Mouse (Mus musculus) heart, embryonic 14.5 days (tissue): ENCODE measurements around the gene Gm43518. TPM values are rescaled to one million over a fixed set of nuclear protein-coding genes. Genes with fewer than 3 reads are reported as not detected.

ENCODE experiments used
- ATAC-seq: fragments of 200-750 bp; cut with Nextera tagmentation; 2 replicates; pipeline ENCODE4 v1.8.0; 2017; ENCODE audit warnings: low read depth, moderate TSS enrichment; ENCODE audit not compliant: insufficient number of reproducible peaks, insufficient read depth, low FRiP score
- H3K27ac ChIP-seq, 2 experiments: fragments of 200-500 bp in 1 of 2; fragments of 300-500 bp in 1 of 2; sonication (generic) in 1 of 2; replicated peaks in 1 of 2; 2 replicates each; pipeline ENCODE4 v1.5.1; 2012 to 2014; ENCODE audit warnings: low read depth in 2 of 2, low read length in 2 of 2, control low read depth in 1 of 2, mild to moderate bottlenecking in 1 of 2, mixed read lengths in 1 of 2; ENCODE audit not compliant: control insufficient read depth in 1 of 2, insufficient read depth in 1 of 2
- H3K27me3 ChIP-seq: fragments of 300-500 bp; sonication (generic); 2 replicates; pipeline ENCODE4 v1.6.1; 2014; ENCODE audit warnings: mild to moderate bottlenecking, low read length, control low read depth; ENCODE audit not compliant: control insufficient read depth, insufficient read depth
- H3K36me3 ChIP-seq: fragments of 300-500 bp; sonication (generic); 2 replicates; pipeline ENCODE4 v1.6.1; 2014; ENCODE audit warnings: mild to moderate bottlenecking, control low read depth, low read length, mixed read lengths; ENCODE audit not compliant: control insufficient read depth, insufficient read depth
- H3K4me1 ChIP-seq, 2 experiments: fragments of 200-500 bp in 1 of 2; fragments of 300-500 bp in 1 of 2; sonication (generic) in 1 of 2; 2 replicates each; pipeline ENCODE4 v1.6.1; 2012 to 2014; ENCODE audit warnings: low read length in 2 of 2, control low read depth in 1 of 2, mixed read lengths in 1 of 2; ENCODE audit not compliant: control insufficient read depth in 2 of 2, insufficient read depth in 2 of 2
- H3K4me2 ChIP-seq: fragments of 300-500 bp; sonication (generic); 2 replicates; pipeline ENCODE4 v1.6.1; 2014; ENCODE audit warnings: mild to moderate bottlenecking, low read length
- H3K4me3 ChIP-seq, 2 experiments: fragments of 200-500 bp in 1 of 2; fragments of 300-500 bp in 1 of 2; sonication (generic) in 1 of 2; 2 replicates each; pipeline ENCODE4 v1.5.1; 2012 to 2014; ENCODE audit warnings: low read length in 2 of 2, mild to moderate bottlenecking in 2 of 2, control low read depth in 1 of 2, low read depth in 1 of 2, moderate library complexity in 1 of 2; ENCODE audit not compliant: control insufficient read depth in 1 of 2, insufficient read depth in 1 of 2
- H3K9ac ChIP-seq: fragments of 300-500 bp; sonication (generic); 2 replicates; pipeline ENCODE4 v1.6.1; 2014; ENCODE audit warnings: mild to moderate bottlenecking, low read length
- H3K9me3 ChIP-seq: fragments of 300-500 bp; sonication (generic); 2 replicates; pipeline ENCODE4 v1.6.1; 2016; ENCODE audit warnings: low read length, control low read depth; ENCODE audit not compliant: control insufficient read depth
- WGBS: fragments of 180-500 bp; shearing (Covaris S2); extraction: QIAGEN DNeasy Blood & Tissue Kit; methylation state at CpG from one replicate; pipeline ENCODE4 v1.1.7; 2014; 5-methylcytosine and 5-hydroxymethylcytosine counted together
- polyA plus RNA-seq: library from polyadenylated mRNA; unstranded; fragments of >200 nt; fragmentation: Nextera tagmentation; extraction: Ambion mirVana; gene quantifications from 2 replicates; pipeline ENCODE4 v1.2.1, GENCODE M21; 2014

The Gm43518 gene
- polyA plus RNA-seq, 1 experiment from 2014 or later, result 1.4 TPM

- Histone ChIP-seq H3K36me3 (no peaks in the 10 kb centered on the region), H3K4me3 (no peak overlapping the region), H3K27ac (no peak overlapping the region), H3K4me2 (no peak overlapping the region), H3K9me3 (no peaks in the 10 kb centered on the region), H3K4me1 (peaks cover 0 to 6% of the 10 kb centered on the region in 2 experiments; a peak in 2 of 4 replicates), H3K27me3 (no peaks in the 10 kb centered on the region), H3K9ac (no peak overlapping the region)
- no peak for ATAC-seq
- WGBS, result 88% methylated on average over 8 of the region's 8 CpGs
Observed at GRCm38 (mm10) chr5:123957213-123957612, 30.0 kb downstream of the Gm43518 start.

- no peaks in the 10 kb centered on the region for H3K36me3 ChIP-seq
- H3K27me3 ChIP-seq, result no peaks in the 10 kb centered on the region
- 82% methylated on average over 3 of the region's 3 CpGs for WGBS
- H3K4me3 ChIP-seq, result no peak overlapping the region
- no peak overlapping the region for H3K9ac ChIP-seq
- H3K4me2 ChIP-seq, result no peak overlapping the region
- H3K4me1 ChIP-seq, result peaks cover 0 to 6% of the 10 kb centered on the region in 2 experiments; a peak in 2 of 4 replicates
- H3K27ac ChIP-seq, result no peak overlapping the region
- no peak for ATAC-seq
- H3K9me3 ChIP-seq, result no peaks in the 10 kb centered on the region
Observed at GRCm38 (mm10) chr5:123959018-123959417, 31.8 kb downstream of the Gm43518 start.

GRCm38 (mm10) chr5:123960129-123960528 is 32.9 kb downstream of the Gm43518 start:
- Histone ChIP-seq H3K4me1 (peaks cover 0 to 2% of the 10 kb centered on the region in 2 experiments; a peak in 2 of 4 replicates), H3K27me3 (no peaks in the 10 kb centered on the region), H3K27ac (no peak overlapping the region), H3K4me3 (no peak overlapping the region), H3K36me3 (no peaks in the 10 kb centered on the region), H3K9me3 (no peaks in the 10 kb centered on the region), H3K4me2 (no peak overlapping the region), H3K9ac (no peak overlapping the region)
- ATAC-seq, result no peak
- 74% methylated on average over 8 of the region's 8 CpGs for WGBS

- H3K4me3 ChIP-seq, result no peak overlapping the region
- H3K27me3 ChIP-seq, result no peaks in the 10 kb centered on the region
- no peak overlapping the region for H3K4me2 ChIP-seq
- 87% methylated on average over 12 of the region's 12 CpGs for WGBS
- no peaks in the 10 kb centered on the region for H3K9me3 ChIP-seq
- peaks cover 0 to 2% of the 10 kb centered on the region in 2 experiments; a peak in 1 of 4 replicates for H3K4me1 ChIP-seq
- no peak for ATAC-seq
- no peak overlapping the region for H3K27ac ChIP-seq
- H3K9ac ChIP-seq, result no peak overlapping the region
- H3K36me3 ChIP-seq, result no peaks in the 10 kb centered on the region
Observed at GRCm38 (mm10) chr5:123961046-123961445, 33.8 kb downstream of the Gm43518 start.

GRCm38 (mm10) chr5:123964208-123964607 is 37.0 kb downstream of the Gm43518 start:
- Histone ChIP-seq H3K27ac (no peak overlapping the region), H3K9ac (no peak overlapping the region), H3K9me3 (no peaks in the 10 kb centered on the region), H3K4me3 (no peak overlapping the region), H3K36me3 (no peaks in the 10 kb centered on the region), H3K4me2 (no peak overlapping the region), H3K27me3 (no peaks in the 10 kb centered on the region), H3K4me1 (peaks cover 0 to 2% of the 10 kb centered on the region in 2 experiments; a peak in 1 of 4 replicates)
- ATAC-seq, result no peak
- WGBS, result 80% methylated on average over 4 of the region's 4 CpGs

- ATAC-seq, result no peak
Observed at GRCm38 (mm10) chr5:123966759-123967158, 39.5 kb downstream of the Gm43518 start.

GRCm38 (mm10) chr5:123968468-123968867 is 41.2 kb downstream of the Gm43518 start:
- Histone ChIP-seq H3K9me3 (no peaks in the 10 kb centered on the region), H3K27ac (no peak overlapping the region), H3K36me3 (no peaks in the 10 kb centered on the region), H3K9ac (no peak overlapping the region), H3K4me2 (no peak overlapping the region), H3K4me3 (no peak overlapping the region), H3K4me1 (peaks cover 0 to 5% of the 10 kb centered on the region in 2 experiments; a peak in 2 of 4 replicates), H3K27me3 (no peaks in the 10 kb centered on the region; the same call in 1 of the 2 replicates)
- no peak for ATAC-seq
- WGBS, result 65% methylated on average over 5 of the region's 5 CpGs

More at GRCm38 (mm10) chr5:123966759-123967158, 39.5 kb downstream of the Gm43518 start:
- H3K4me3 ChIP-seq, result no peak overlapping the region
- no peaks in the 10 kb centered on the region for H3K9me3 ChIP-seq
- no peak overlapping the region for H3K9ac ChIP-seq
- H3K36me3 ChIP-seq, result no peaks in the 10 kb centered on the region
- H3K4me1 ChIP-seq, result peaks cover 0 to 2% of the 10 kb centered on the region in 2 experiments; a peak in 1 of 4 replicates
- WGBS, result 91% methylated on average over 2 of the region's 2 CpGs
- no peak overlapping the region for H3K27ac ChIP-seq
- H3K4me2 ChIP-seq, result no peak overlapping the region
- no peaks in the 10 kb centered on the region for H3K27me3 ChIP-seq

- 74% methylated on average over 8 of the region's 8 CpGs for WGBS
- Histone ChIP-seq H3K4me1 (peaks cover 0 to 2% of the 10 kb centered on the region in 2 experiments; a peak in 2 of 4 replicates), H3K4me3 (no peak overlapping the region), H3K4me2 (no peak overlapping the region), H3K27ac (no peak overlapping the region), H3K9me3 (no peaks in the 10 kb centered on the region), H3K9ac (no peak overlapping the region), H3K36me3 (no peaks in the 10 kb centered on the region), H3K27me3 (no peaks in the 10 kb centered on the region; the same call in 1 of the 2 replicates)
- no peak for ATAC-seq
Observed at GRCm38 (mm10) chr5:123969216-123969615, 42.0 kb downstream of the Gm43518 start.
